Mouse (Mus musculus) lung, adult 2 months (tissue): ENCODE results near the gene Cbln3.

Experiments used
- CTCF ChIP-seq: fragments of 200-500 bp; IDR thresholded peaks from 2 replicates; pipeline ENCODE4 v1.5.1; 2011; ENCODE audit warnings: mild to moderate bottlenecking, low read length, control low read depth; ENCODE audit not compliant: insufficient read depth
- POLR2A ChIP-seq: fragments of 200-500 bp; IDR thresholded peaks from 2 replicates; pipeline ENCODE4 v1.6.1; 2011; ENCODE audit warnings: low read depth, mild to moderate bottlenecking, control low read depth, low read length, borderline replicate concordance; ENCODE audit errors: extremely low read depth

DNA sequence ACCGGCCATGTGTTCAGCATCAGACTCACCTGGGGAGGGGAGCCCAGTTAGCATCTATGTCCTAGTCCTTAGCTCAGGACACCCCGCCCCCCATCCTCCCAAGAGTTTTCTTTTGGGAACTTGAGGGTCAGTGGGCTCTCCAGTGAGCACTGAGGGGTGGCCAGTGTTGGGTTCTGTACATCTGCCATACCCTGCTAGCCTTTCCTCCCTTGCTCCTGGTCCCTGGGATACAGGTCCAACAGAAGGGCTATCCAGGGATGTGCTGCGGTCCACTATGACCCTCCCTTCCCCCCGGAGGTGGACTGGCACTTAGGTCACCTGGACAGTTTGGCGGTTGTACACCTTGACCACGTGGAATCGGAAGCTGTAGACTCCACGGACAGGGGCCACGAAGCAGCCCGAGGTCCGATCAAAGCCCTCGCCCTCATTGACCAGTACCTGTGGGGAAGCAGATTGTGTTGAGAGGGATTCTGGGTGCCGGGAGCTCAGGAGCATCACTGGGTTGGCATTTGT, 987 bp downstream of the Cbln3 start:
- TF ChIP-seq POLR2A = no peak
- no peak for TF ChIP-seq CTCF
